Mouse (Mus musculus) urinary bladder, postnatal 10 days (tissue): ENCODE data around the gene Ptx3.
"Not testable (repeated sequence)": the region's sequence is repeated elsewhere in the genome, so short reads cannot be mapped to it uniquely, and the experiment has no call there.

Experiments used
- DNase-seq: peaks from one replicate; pipeline ENCODE4 v3.0.0; 2022; ENCODE audit warnings: low spot score

The Ptx3 gene

GRCm38 (mm10) chr3:66219655-66220191 lies at the start of gene Ptx3:
Ptx3 (plus strand) TSS chr3:66219910.
- DNase-seq, result no peak

- DNase-seq, result no peak
Measured at GRCm38 (mm10) chr3:66172907-66173306, 46.8 kb upstream of the Ptx3 start.

DNA sequence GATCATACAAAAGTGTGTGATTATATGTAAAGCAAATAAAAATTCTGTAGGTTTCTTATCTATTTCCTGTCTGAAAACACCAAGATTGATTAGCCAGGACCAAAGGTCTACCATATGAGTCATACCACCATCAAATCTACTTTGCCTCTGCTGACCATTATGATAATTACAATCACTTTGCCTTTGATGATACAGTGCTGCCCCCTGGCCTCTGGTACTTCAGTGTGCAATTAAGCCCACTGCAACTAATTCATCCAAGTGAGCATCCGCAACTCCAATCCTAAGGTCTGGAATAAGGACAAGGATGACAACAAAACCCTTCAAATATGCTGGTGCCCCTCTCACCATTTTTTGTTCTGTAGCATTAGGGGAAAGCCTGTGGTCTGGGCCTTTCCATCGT lies 40.1 kb upstream of the Ptx3 start:
- no peak for DNase-seq

GRCm38 (mm10) chr3:66193910-66194562 lies 25.7 kb upstream of the Ptx3 start:
- no peak for DNase-seq

- no peak for DNase-seq
Measured at GRCm38 (mm10) chr3:66208836-66209573, 10.7 kb upstream of the Ptx3 start.

- no peak for DNase-seq
Measured at GRCm38 (mm10) chr3:66213524-66213923, 6.2 kb upstream of the Ptx3 start.

- DNase-seq, result no peak
Measured at GRCm38 (mm10) chr3:66215759-66216158, 4.0 kb upstream of the Ptx3 start.

DNA sequence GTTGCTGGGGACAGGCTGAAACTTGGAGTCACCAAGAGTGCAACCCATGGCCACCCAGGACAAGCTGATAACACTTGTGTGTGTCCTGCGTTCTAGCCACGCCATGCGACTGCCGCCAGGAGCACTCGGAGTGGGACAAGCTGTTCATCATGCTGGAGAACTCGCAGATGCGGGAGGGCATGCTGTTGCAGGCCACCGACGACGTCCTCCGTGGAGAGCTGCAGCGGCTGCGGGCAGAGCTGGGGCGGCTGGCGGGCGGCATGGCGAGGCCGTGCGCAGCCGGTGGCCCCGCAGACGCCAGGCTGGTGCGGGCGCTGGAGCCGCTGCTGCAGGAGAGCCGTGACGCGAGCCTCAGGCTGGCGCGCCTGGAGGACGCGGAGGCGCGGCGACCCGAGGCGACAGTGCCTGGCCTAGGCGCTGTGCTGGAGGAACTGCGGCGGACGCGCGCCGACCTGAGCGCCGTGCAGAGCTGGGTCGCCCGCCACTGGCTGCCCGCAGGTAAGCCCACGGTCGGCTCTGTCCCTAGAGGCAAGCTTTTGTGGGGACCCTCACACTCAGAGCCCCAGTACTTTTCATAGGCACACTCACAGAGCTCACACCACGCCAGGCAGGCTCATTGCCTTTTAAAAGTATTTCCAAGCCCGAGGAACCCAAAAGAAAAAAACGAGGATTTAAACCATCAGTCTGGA lies 988 bp downstream of the Ptx3 start:
- no peak for DNase-seq

DNA sequence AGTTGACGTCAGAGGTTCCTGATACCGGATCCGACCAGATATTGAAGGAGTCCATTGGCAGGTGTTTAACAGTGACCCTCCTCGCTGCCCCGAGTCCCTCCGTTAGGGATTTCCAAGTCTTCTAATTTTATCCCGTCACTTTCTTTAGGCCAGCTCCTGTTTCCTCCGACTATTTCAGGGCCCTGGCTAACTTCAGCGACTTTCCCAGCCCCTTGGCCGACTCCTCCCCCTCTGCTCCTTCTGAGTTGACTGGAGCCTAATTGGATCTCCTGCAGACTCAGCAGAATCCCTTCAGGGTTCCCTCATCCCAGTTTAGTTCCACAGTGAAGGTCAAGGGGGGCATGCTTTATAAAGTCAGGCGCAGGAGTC lies 1.5 kb downstream of the Ptx3 start:
- DNase-seq, result no peak

GRCm38 (mm10) chr3:66224931-66225537 lies 5.3 kb downstream of the Ptx3 start:
- no peak for DNase-seq

GRCm38 (mm10) chr3:66236234-66236871 lies 16.6 kb downstream of the Ptx3 start:
- DNase-seq, result not testable (repeated sequence)

DNA sequence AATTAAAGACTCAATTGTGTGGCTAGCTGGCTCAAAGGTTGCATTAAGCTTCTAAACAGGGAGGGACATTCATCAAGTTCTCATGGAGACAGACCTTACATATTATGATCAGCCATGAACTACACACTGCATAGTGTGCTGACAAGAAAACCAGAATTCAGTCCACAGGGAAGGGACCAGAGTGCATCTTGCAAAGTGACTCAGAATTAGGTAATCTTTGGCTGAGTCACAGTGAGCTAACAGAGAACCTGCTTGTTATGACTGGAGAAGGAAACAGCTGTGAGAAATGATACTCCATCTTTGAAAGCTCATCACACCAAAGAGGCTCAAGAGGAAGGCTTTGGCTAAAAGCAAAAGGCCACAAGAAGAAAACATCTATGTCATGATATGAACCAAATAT lies 20.8 kb downstream of the Ptx3 start:
- no peak for DNase-seq

DNA sequence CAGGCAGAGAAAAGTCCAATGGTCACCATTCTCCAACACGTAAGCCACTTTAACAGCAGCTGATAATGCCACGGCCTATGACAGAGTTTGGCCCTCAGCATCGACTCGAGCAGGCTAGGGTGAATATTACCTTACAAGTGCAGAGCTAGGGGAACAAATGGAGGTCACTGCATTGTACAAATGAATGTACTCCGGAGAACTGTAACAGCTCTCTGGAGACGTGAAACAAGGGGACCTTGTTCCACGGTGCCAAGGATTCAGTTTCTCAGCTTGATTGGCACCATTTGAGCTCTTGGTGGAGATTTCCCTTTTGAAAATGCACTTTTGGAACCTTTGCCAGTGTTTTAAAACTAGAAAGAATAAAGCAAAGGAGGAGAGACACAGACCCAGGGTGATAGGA lies 32.1 kb downstream of the Ptx3 start:
- no peak for DNase-seq

GRCm38 (mm10) chr3:66254504-66255105 lies 34.9 kb downstream of the Ptx3 start:
- DNase-seq, result no peak

GRCm38 (mm10) chr3:66262319-66262718 lies 42.6 kb downstream of the Ptx3 start:
- DNase-seq, result no peak

GRCm38 (mm10) chr3:66263270-66263669 lies 43.6 kb downstream of the Ptx3 start:
- DNase-seq, result no peak
